Mouse (Mus musculus): ENCODE measurements around the gene Col6a4.

- no peak for TF ChIP-seq EP300 (optimal IDR thresholded peaks at IDR 0.05)
- TF ChIP-seq CTCF (IDR thresholded peaks at IDR 0.05; ENCODE audit: low read depth): peak; percentile 38; the same call in 1 of the 2 replicates
Observed at GRCm38 (mm10) chr9:106099379-106100021, 2.9 kb upstream of the Col6a4 start.

Measured in stomach, postnatal 0 days (tissue).